Mouse (Mus musculus) limb, embryonic 10.5 days (tissue): ENCODE results near the gene Sbf2. TPM values are rescaled to one million over a fixed set of nuclear protein-coding genes. Genes with fewer than 3 reads are reported as not detected.
"Not testable (repeated sequence)": the region's sequence is repeated elsewhere in the genome, so short reads cannot be mapped to it uniquely, and the experiment has no call there.

Experiments
- DNase-seq: peaks from one replicate; pipeline ENCODE4 v3.0.0-alpha.2; 2017; ENCODE audit warnings: low spot score
- H3K27ac ChIP-seq: fragments of 300-500 bp; sonication (generic); 2 replicates; pipeline ENCODE4 v1.5.1; 2016; ENCODE audit warnings: mild to moderate bottlenecking
- H3K27me3 ChIP-seq: fragments of 300-500 bp; sonication (generic); 2 replicates; pipeline ENCODE4 v1.6.1; 2016; ENCODE audit warnings: low read depth, mild to moderate bottlenecking; ENCODE audit not compliant: poor library complexity, severe bottlenecking
- H3K36me3 ChIP-seq: fragments of 300-500 bp; sonication (generic); 2 replicates; pipeline ENCODE4 v1.6.1; 2016; ENCODE audit warnings: mild to moderate bottlenecking, moderate library complexity
- H3K4me1 ChIP-seq: fragments of 300-500 bp; sonication (generic); 2 replicates; pipeline ENCODE4 v1.6.1; 2016
- H3K4me3 ChIP-seq: fragments of 300-500 bp; sonication (generic); 2 replicates; pipeline ENCODE4 v1.5.1; 2016; ENCODE audit warnings: mild to moderate bottlenecking, moderate library complexity
- H3K9me3 ChIP-seq: fragments of 300-500 bp; sonication (generic); replicated peaks from 2 replicates; pipeline ENCODE4 v1.6.1; 2016; ENCODE audit warnings: mild to moderate bottlenecking
- WGBS: fragments of 180-500 bp; shearing (Covaris S2); methylation state at CpG from one replicate; pipeline ENCODE4 v1.1.7; 2016; 5-methylcytosine and 5-hydroxymethylcytosine counted together
- polyA plus RNA-seq: library from polyadenylated mRNA; unstranded; fragments of >200 nt; fragmentation: Nextera tagmentation; extraction: Ambion mirVana; gene quantifications from 2 replicates; pipeline ENCODE4 v1.2.1, GENCODE M21; 2016

The Sbf2 gene
- polyA plus RNA-seq, 1 experiment from 2014 or later, result 28.7 TPM

DNA sequence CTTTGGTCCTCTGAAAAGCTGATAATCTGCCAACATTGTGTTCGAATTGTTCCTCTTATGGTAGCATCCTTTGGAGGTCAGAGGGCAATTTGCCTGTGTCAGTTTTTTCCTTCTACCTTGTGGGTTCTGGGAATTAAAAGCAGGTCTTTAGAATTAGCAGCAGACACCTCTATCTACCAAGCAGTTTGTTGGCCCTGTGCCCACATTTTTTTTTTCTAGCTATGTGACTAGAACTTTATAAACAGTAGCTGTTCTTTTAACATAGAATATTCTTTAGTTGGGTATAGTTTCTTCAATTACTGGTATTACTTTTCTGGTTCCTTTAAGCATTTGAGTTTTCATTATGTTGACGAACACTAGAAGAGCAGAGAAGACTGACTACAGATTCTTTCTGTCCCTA is 223.1 kb downstream of the Sbf2 start:
- Histone ChIP-seq H3K27me3 (no peaks in the 10 kb centered on the region), H3K4me3 (no peak overlapping the region), H3K4me1 (0 out of 2 replicates have a peak, but pooled peaks cover 7% of the 10 kb centered on the region), H3K36me3 (no peaks in the 10 kb centered on the region), H3K27ac (no peak overlapping the region), H3K9me3 (no peaks in the 10 kb centered on the region)
- 92% methylated on average over 2 of the region's 2 CpGs for WGBS
- no peak for DNase-seq

- not testable (repeated sequence) for H3K4me3 ChIP-seq, H3K27me3 ChIP-seq, H3K36me3 ChIP-seq, DNase-seq, H3K27ac ChIP-seq, H3K4me1 ChIP-seq, H3K9me3 ChIP-seq
- WGBS, result 76% methylated on average over 2 of the region's 2 CpGs
Observed at GRCm38 (mm10) chr7:110388889-110389288, 225.8 kb downstream of the Sbf2 start.

DNA sequence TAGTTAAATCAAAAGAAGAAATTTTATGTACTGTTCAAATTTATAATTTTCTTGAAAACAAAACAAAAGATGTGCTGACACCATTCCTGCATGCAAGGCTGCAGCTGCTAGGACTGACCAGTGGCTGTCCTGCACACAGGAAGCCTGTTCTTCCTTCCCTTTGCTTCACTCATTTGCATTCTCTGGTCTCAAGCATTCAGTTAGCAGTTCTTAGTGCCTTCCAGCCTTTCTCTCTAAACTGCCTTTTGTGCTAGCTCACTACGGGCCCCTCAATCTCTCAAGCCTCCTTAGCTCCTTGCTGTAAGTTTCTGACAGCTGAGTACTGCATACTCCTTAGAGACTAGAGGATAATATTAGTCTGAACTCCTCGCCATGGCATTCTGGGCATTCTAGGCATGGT is 227.2 kb downstream of the Sbf2 start:
- H3K36me3 ChIP-seq, result no peaks in the 10 kb centered on the region
- no peaks in the 10 kb centered on the region for H3K27me3 ChIP-seq
- H3K4me1 ChIP-seq, result no peaks in the 10 kb centered on the region
- H3K27ac ChIP-seq, result no peak overlapping the region
- no peaks in the 10 kb centered on the region for H3K9me3 ChIP-seq
- no peak overlapping the region for H3K4me3 ChIP-seq
- DNase-seq, result no peak
- 85% methylated on average over 2 of the region's 2 CpGs for WGBS

DNA sequence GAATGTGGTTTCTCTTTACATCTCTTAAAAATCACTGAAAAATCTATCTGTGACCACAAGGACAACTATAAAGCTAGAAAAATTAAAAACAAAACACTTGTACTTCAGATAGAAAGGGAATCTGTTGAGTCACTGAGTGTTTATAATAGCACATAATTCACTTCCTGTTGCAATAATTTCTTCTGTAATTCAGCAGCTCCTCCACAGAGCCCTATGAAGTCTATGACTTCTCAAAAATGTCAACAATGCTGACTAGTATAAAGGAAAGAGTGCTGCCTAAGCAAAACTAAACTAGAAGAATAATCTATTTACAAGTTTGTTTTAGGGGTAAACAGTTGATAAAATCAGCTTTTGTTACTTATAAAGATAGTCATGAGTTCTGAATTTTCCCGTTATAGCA is 229.2 kb downstream of the Sbf2 start:
- no peaks in the 10 kb centered on the region for H3K27me3 ChIP-seq
- no peak for DNase-seq
- 89% methylated on average over 1 of the region's 1 CpGs for WGBS
- H3K9me3 ChIP-seq, result no peaks in the 10 kb centered on the region
- no peak overlapping the region for H3K27ac ChIP-seq
- H3K36me3 ChIP-seq, result no peaks in the 10 kb centered on the region
- no peaks in the 10 kb centered on the region for H3K4me1 ChIP-seq
- no peak overlapping the region for H3K4me3 ChIP-seq

- Histone ChIP-seq H3K27ac (no peak overlapping the region), H3K27me3 (no peaks in the 10 kb centered on the region), H3K4me3 (no peak overlapping the region), H3K4me1 (no peaks in the 10 kb centered on the region), H3K36me3 (no peaks in the 10 kb centered on the region), H3K9me3 (no peaks in the 10 kb centered on the region)
- DNase-seq, result no peak
Observed at GRCm38 (mm10) chr7:110384343-110384742, 230.4 kb downstream of the Sbf2 start.

- 92% methylated on average over 3 of the region's 3 CpGs for WGBS
- no peak overlapping the region for H3K27ac ChIP-seq
- H3K4me1 ChIP-seq, result no peaks in the 10 kb centered on the region
- H3K9me3 ChIP-seq, result no peaks in the 10 kb centered on the region
- DNase-seq, result no peak
- no peaks in the 10 kb centered on the region for H3K36me3 ChIP-seq
- H3K27me3 ChIP-seq, result no peaks in the 10 kb centered on the region
- no peak overlapping the region for H3K4me3 ChIP-seq
Observed at GRCm38 (mm10) chr7:110381625-110382024, 233.1 kb downstream of the Sbf2 start.

GRCm38 (mm10) chr7:110379335-110379914 is 235.3 kb downstream of the Sbf2 start:
- Histone ChIP-seq H3K27me3 (no peaks in the 10 kb centered on the region), H3K27ac (no peak overlapping the region), H3K36me3 (peaks cover 13% of the 10 kb centered on the region), H3K9me3 (no peaks in the 10 kb centered on the region), H3K4me1 (no peaks in the 10 kb centered on the region), H3K4me3 (no peak overlapping the region)
- 88% methylated on average over 10 of the region's 10 CpGs for WGBS
- no peak for DNase-seq

DNA sequence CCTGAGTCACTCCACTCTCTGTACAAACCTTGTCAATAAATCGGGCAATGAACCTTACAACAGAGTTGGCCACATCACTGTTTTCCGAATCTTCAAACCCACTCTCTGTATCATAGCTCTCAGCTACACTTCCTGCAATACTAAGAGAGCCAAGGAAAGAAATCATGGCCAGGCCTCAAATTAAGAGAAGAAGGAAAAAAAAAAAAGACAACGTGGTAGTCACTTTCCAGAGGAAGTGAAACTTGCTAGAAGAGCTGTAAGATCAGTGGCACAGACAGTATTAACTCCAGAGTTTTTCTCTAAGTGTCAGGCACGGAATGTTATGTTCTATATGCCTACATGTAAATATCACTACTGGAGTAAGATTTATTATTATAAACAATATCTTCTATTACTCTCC is 242.2 kb downstream of the Sbf2 start:
- no peak for DNase-seq
- Histone ChIP-seq H3K4me1 (no peaks in the 10 kb centered on the region), H3K36me3 (peaks cover 38% of the 10 kb centered on the region), H3K27me3 (no peaks in the 10 kb centered on the region), H3K9me3 (no peaks in the 10 kb centered on the region), H3K4me3 (no peak overlapping the region), H3K27ac (no peak overlapping the region)
- whole genome bisulfite sequencing, result 84% methylated on average over 4 of the region's 4 CpGs

GRCm38 (mm10) chr7:110362005-110362404 is 252.7 kb downstream of the Sbf2 start:
- Histone ChIP-seq H3K4me1 (no peaks in the 10 kb centered on the region), H3K9me3 (no peaks in the 10 kb centered on the region), H3K4me3 (no peak overlapping the region), H3K36me3 (peaks cover 41% of the 10 kb centered on the region), H3K27ac (no peak overlapping the region), H3K27me3 (no peaks in the 10 kb centered on the region)
- WGBS, result 92% methylated on average over 11 of the region's 11 CpGs
- no peak for DNase-seq

DNA sequence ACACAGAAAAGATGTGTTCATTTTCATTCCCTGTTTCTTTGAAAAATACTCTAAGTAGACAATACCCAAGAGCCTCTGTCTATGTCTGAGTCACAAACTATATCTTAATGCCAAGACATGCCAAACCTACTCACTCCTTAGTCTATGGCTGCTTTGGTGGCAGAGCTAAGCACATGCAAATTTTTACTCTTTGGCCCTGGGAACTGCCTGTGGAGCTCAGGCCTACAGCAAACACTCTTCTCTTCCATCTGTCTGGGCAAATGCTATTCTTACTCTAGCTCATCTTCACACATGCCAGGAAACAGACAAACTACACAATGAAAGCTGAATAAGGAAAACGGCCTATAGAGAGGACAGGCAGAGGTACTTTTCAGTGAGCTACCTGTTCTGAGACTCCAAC is 253.2 kb downstream of the Sbf2 start:
- Histone ChIP-seq H3K27ac (no peak overlapping the region), H3K9me3 (no peaks in the 10 kb centered on the region), H3K27me3 (no peaks in the 10 kb centered on the region), H3K4me3 (no peak overlapping the region), H3K36me3 (peaks cover 36% of the 10 kb centered on the region), H3K4me1 (no peaks in the 10 kb centered on the region)
- WGBS, result 90% methylated on average over 1 of the region's 1 CpGs
- DNase-seq, result no peak

DNA sequence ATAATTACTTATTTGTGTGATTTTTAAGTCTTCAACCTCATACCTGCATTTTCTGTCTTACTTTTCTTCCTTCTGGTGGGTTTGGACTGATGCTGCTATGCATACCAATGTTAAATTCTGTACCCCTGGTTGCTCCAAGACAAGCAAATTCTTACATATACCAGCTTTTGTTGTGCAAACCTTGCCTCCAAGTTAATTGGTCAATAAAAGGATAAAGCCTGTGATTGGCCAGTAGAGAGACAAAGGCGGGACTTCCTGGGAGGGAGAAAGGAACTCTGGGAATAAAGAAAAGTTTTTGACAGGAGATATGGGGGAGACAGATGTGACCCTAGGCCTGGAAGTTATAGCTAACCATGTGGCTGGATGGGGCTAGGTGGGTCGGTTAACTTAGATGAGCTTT is 255.3 kb downstream of the Sbf2 start:
- no peak overlapping the region for H3K4me3 ChIP-seq
- H3K4me1 ChIP-seq, result no peaks in the 10 kb centered on the region
- no peaks in the 10 kb centered on the region for H3K9me3 ChIP-seq
- H3K36me3 ChIP-seq, result peaks cover 22% of the 10 kb centered on the region
- 92% methylated on average over 2 of the region's 2 CpGs for WGBS
- H3K27ac ChIP-seq, result no peak overlapping the region
- DNase-seq, result no peak
- H3K27me3 ChIP-seq, result no peaks in the 10 kb centered on the region

DNA sequence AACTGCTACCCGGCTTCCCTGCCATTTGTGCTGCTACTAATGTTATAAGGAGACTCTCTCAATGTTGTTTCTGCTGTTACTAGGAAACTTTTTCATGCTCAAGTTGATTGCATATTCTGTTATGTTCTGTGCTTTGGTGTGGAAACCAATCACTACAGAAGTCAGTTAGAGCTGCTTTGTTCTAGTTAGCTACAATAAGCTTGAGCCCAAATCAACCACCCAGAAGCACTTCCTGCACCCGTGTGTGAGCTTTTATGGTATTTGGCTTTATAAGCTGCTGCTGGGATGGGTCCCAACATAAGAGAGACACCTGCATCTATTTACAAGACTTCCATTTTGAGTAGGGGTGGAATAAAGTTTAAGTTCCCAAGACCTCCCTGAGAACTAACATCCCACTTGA is 260.8 kb downstream of the Sbf2 start:
- H3K9me3 ChIP-seq, result no peaks in the 10 kb centered on the region
- H3K36me3 ChIP-seq, result peaks cover 11% of the 10 kb centered on the region; the same call in 1 of the 2 replicates
- WGBS, result 76% methylated on average over 2 of the region's 2 CpGs
- no peaks in the 10 kb centered on the region for H3K27me3 ChIP-seq
- no peak for DNase-seq
- H3K4me3 ChIP-seq, result no peak overlapping the region
- H3K4me1 ChIP-seq, result no peaks in the 10 kb centered on the region
- no peak overlapping the region for H3K27ac ChIP-seq

DNA sequence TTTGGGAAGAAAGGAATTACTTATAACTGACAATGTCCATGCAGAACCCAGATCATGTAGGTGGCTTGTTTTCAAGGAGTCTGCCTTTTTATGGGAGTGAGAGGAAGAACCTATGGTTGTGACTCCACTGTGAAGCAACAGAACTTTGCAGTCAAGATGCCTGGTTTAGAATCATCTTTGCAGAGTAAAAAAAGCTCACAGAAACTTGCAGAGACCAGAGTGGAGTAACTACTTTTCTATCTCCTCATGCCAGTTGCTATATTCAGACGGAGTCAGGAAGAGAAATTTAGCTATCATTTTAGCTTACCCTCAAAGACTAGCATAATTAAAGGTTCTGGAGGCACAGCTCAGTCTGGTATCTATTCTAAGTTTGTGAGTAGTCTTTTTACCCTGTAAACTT is 267.5 kb downstream of the Sbf2 start:
- no peaks in the 10 kb centered on the region for H3K4me1 ChIP-seq
- H3K9me3 ChIP-seq, result no peaks in the 10 kb centered on the region
- DNase-seq, result no peak
- H3K27me3 ChIP-seq, result no peaks in the 10 kb centered on the region
- H3K27ac ChIP-seq, result no peak overlapping the region
- WGBS, result 90% methylated on average over 1 of the region's 1 CpGs
- peaks cover 12% of the 10 kb centered on the region; the same call in 1 of the 2 replicates for H3K36me3 ChIP-seq
- no peak overlapping the region for H3K4me3 ChIP-seq

DNA sequence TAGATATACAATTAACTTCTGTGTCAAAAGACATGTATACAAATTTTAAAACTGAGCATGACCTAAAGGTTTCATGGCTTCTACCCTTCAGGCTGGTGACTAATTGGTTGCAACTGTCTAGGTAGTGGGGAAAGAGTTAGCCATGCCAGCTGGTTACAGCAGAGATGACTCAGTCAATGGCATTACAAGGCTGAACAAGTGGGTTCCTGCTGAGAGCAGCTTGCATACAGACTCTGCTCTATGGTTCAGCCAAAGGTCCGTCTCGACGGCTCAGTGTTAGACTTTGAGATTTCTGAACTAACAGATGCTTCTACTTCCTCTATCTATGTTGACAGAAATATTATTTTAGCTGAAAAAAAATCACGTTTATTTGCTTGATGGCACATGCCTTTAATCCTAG is 277.1 kb downstream of the Sbf2 start:
- WGBS, result 93% methylated on average over 4 of the region's 4 CpGs

More for the DNA sequence above, 277.1 kb downstream of the Sbf2 start:
- Histone ChIP-seq H3K27me3 (no peaks in the 10 kb centered on the region), H3K4me3 (no peak overlapping the region), H3K27ac (no peak overlapping the region), H3K36me3 (peaks cover 40% of the 10 kb centered on the region), H3K4me1 (no peaks in the 10 kb centered on the region), H3K9me3 (no peaks in the 10 kb centered on the region)
- DNase-seq, result no peak
